Mouse (Mus musculus) brain, embryonic 14.5 days (tissue): Measurements from ENCODE around the gene Pde4dip.

Source experiments
- CTCF ChIP-seq: fragments of 200-500 bp; IDR thresholded peaks from 2 replicates; pipeline ENCODE4 v1.5.1; 2012; ENCODE audit warnings: inconsistent platforms, mild to moderate bottlenecking, moderate library complexity, borderline replicate concordance; ENCODE audit not compliant: insufficient read depth, insufficient read length; ENCODE audit errors: extremely low read depth
- POLR2A ChIP-seq: fragments of 200-500 bp; IDR thresholded peaks from 2 replicates; pipeline ENCODE4 v1.6.1; 2012; ENCODE audit warnings: mild to moderate bottlenecking, inconsistent platforms, borderline replicate concordance; ENCODE audit not compliant: poor library complexity, insufficient read depth, insufficient read length, severe bottlenecking; ENCODE audit errors: extremely low read depth

DNA sequence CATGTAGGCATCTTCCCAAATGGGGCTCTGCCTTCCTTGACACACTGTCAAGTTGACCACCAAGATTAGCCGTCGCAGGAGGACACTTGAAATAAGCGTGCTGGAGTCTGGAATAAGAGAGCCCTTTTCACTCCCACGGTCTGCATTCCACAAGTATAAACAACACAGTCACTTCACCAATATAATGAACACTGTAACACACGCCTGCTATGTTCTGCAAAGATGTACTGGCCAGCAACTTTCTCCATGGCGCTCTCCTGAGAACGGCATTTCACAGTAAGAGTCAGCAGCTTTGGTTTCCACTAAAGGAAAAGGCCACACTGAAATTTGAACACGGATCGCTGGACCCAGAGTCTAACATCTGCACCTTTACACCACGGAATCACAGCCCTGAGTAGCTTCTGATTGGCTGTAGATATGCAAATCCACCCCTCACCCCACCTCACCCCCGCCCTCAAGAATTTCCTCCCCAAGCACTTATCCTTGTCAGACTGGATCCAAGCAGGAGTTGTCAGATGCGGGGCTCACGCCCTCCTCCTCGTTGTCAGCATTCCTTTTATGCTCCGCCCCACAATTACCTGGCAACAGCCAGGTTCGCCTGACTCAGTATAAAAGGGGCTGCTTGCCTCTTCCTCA, 204.8 kb downstream of the Pde4dip start:
- TF ChIP-seq CTCF (no peak), POLR2A (no peak)
